Mouse (Mus musculus): ENCODE measurements around the gene Cox14. TPM values are rescaled to one million over a fixed set of nuclear protein-coding genes. Genes with fewer than 3 reads are reported as not detected.
A peak's percentile ranks its signal among the peaks of the same experiment; 100 is the strongest.

Cox14 gene
- polyA plus RNA-seq, 1 experiment: 210 TPM

GRCm38 (mm10) chr15:99711491-99711890 is 13.9 kb upstream of the Cox14 start:
- Histone ChIP-seq H3K36me3 (ENCODE audit: control insufficient read depth, insufficient read depth) (peaks cover 88% of the 10 kb centered on the region), H3K79me3 (ENCODE audit: low read depth) (no peaks in the 10 kb centered on the region), H3K27me3 (ENCODE audit: control insufficient read depth, insufficient read depth, insufficient read length) (no peaks in the 10 kb centered on the region), H3K4me3 (ENCODE audit: insufficient read depth, poor library complexity, severe bottlenecking) (no peak overlapping the region), H3K79me2 (ENCODE audit: control insufficient read depth, insufficient read depth) (no peaks in the 10 kb centered on the region), H3ac (ENCODE audit: control insufficient read depth, insufficient read length, low read depth) (no peak overlapping the region)
- no peak for TF ChIP-seq MYOG (IDR thresholded peaks at IDR 0.05; ENCODE audit: control insufficient read depth, extremely low read depth, insufficient read length)
- TF ChIP-seq FOSL1 (IDR thresholded peaks at IDR 0.05; ENCODE audit: insufficient read depth, low read length, poor library complexity, severe bottlenecking): no peak
- TF ChIP-seq CTCF (IDR thresholded peaks at IDR 0.05; ENCODE audit: control insufficient read depth, insufficient read depth, insufficient read length): no peak
- no peak for TF ChIP-seq MYOD1 (IDR thresholded peaks at IDR 0.05; ENCODE audit: control insufficient read depth, insufficient read length, low read depth)
- peak; percentile 10 for TF ChIP-seq USF1 (IDR thresholded peaks at IDR 0.05; ENCODE audit: low read depth)
- no peak for TF ChIP-seq CEBPB (IDR thresholded peaks at IDR 0.05; ENCODE audit: low read depth)
- no peak for TF ChIP-seq MAX (IDR thresholded peaks at IDR 0.05)

GRCm38 (mm10) chr15:99712666-99713559 is 12.5 kb upstream of the Cox14 start:
- Histone ChIP-seq H3K79me2 (ENCODE audit: control insufficient read depth, insufficient read depth) (no peaks in the 10 kb centered on the region), H3ac (ENCODE audit: control insufficient read depth, insufficient read length, low read depth) (no peak overlapping the region), H3K79me3 (ENCODE audit: low read depth) (no peaks in the 10 kb centered on the region), H3K36me3 (ENCODE audit: control insufficient read depth, insufficient read depth) (peaks cover 74% of the 10 kb centered on the region), H3K4me3 (ENCODE audit: insufficient read depth, poor library complexity, severe bottlenecking) (no peak overlapping the region), H3K27me3 (ENCODE audit: control insufficient read depth, insufficient read depth, insufficient read length) (no peaks in the 10 kb centered on the region)
- no peak for TF ChIP-seq MYOG (IDR thresholded peaks at IDR 0.05; ENCODE audit: control insufficient read depth, extremely low read depth, insufficient read length)
- no peak for TF ChIP-seq USF1 (IDR thresholded peaks at IDR 0.05; ENCODE audit: low read depth)
- TF ChIP-seq MYOD1 (IDR thresholded peaks at IDR 0.05; ENCODE audit: control insufficient read depth, insufficient read length, low read depth): no peak
- TF ChIP-seq MAX (IDR thresholded peaks at IDR 0.05): no peak
- no peak for TF ChIP-seq CTCF (IDR thresholded peaks at IDR 0.05; ENCODE audit: control insufficient read depth, insufficient read depth, insufficient read length)
- TF ChIP-seq FOSL1 (IDR thresholded peaks at IDR 0.05; ENCODE audit: insufficient read depth, low read length, poor library complexity, severe bottlenecking): no peak
- TF ChIP-seq CEBPB (IDR thresholded peaks at IDR 0.05; ENCODE audit: low read depth): no peak

GRCm38 (mm10) chr15:99713569-99713968 is 11.8 kb upstream of the Cox14 start:
- Histone ChIP-seq H3ac (ENCODE audit: control insufficient read depth, insufficient read length, low read depth) (no peak overlapping the region), H3K79me2 (ENCODE audit: control insufficient read depth, insufficient read depth) (no peaks in the 10 kb centered on the region), H3K36me3 (ENCODE audit: control insufficient read depth, insufficient read depth) (peaks cover 68% of the 10 kb centered on the region)

GRCm38 (mm10) chr15:99714206-99714605 is 11.2 kb upstream of the Cox14 start:
- Histone ChIP-seq H3K36me3 (ENCODE audit: control insufficient read depth, insufficient read depth) (peaks cover 62% of the 10 kb centered on the region), H3ac (ENCODE audit: control insufficient read depth, insufficient read length, low read depth) (no peak overlapping the region), H3K27me3 (ENCODE audit: control insufficient read depth, insufficient read depth, insufficient read length) (no peaks in the 10 kb centered on the region), H3K4me3 (ENCODE audit: insufficient read depth, poor library complexity, severe bottlenecking) (no peak overlapping the region), H3K79me3 (ENCODE audit: low read depth) (no peaks in the 10 kb centered on the region), H3K79me2 (ENCODE audit: control insufficient read depth, insufficient read depth) (no peaks in the 10 kb centered on the region)
- TF ChIP-seq FOSL1 (IDR thresholded peaks at IDR 0.05; ENCODE audit: insufficient read depth, low read length, poor library complexity, severe bottlenecking): no peak
- no peak for TF ChIP-seq MAX (IDR thresholded peaks at IDR 0.05)
- TF ChIP-seq CTCF (IDR thresholded peaks at IDR 0.05; ENCODE audit: control insufficient read depth, insufficient read depth, insufficient read length): no peak
- TF ChIP-seq MYOG (IDR thresholded peaks at IDR 0.05; ENCODE audit: control insufficient read depth, extremely low read depth, insufficient read length): no peak
- TF ChIP-seq USF1 (IDR thresholded peaks at IDR 0.05; ENCODE audit: low read depth): no peak
- no peak for TF ChIP-seq MYOD1 (IDR thresholded peaks at IDR 0.05; ENCODE audit: control insufficient read depth, insufficient read length, low read depth)
- TF ChIP-seq CEBPB (IDR thresholded peaks at IDR 0.05; ENCODE audit: low read depth): no peak

More at GRCm38 (mm10) chr15:99713569-99713968, 11.8 kb upstream of the Cox14 start:
- Histone ChIP-seq H3K27me3 (ENCODE audit: control insufficient read depth, insufficient read depth, insufficient read length) (no peaks in the 10 kb centered on the region), H3K79me3 (ENCODE audit: low read depth) (no peaks in the 10 kb centered on the region), H3K4me3 (ENCODE audit: insufficient read depth, poor library complexity, severe bottlenecking) (no peak overlapping the region)
- TF ChIP-seq MYOG (IDR thresholded peaks at IDR 0.05; ENCODE audit: control insufficient read depth, extremely low read depth, insufficient read length) (no peak), FOSL1 (IDR thresholded peaks at IDR 0.05; ENCODE audit: insufficient read depth, low read length, poor library complexity, severe bottlenecking) (no peak), MYOD1 (IDR thresholded peaks at IDR 0.05; ENCODE audit: control insufficient read depth, insufficient read length, low read depth) (no peak), MAX (IDR thresholded peaks at IDR 0.05) (no peak), USF1 (IDR thresholded peaks at IDR 0.05; ENCODE audit: low read depth) (no peak), CEBPB (IDR thresholded peaks at IDR 0.05; ENCODE audit: low read depth) (no peak), CTCF (IDR thresholded peaks at IDR 0.05; ENCODE audit: control insufficient read depth, insufficient read depth, insufficient read length) (no peak)

- Histone ChIP-seq H3ac (ENCODE audit: control insufficient read depth, insufficient read length, low read depth) (no peak overlapping the region), H3K79me2 (ENCODE audit: control insufficient read depth, insufficient read depth) (no peaks in the 10 kb centered on the region), H3K4me3 (ENCODE audit: insufficient read depth, poor library complexity, severe bottlenecking) (no peak overlapping the region), H3K79me3 (ENCODE audit: low read depth) (no peaks in the 10 kb centered on the region), H3K36me3 (ENCODE audit: control insufficient read depth, insufficient read depth) (peaks cover 56% of the 10 kb centered on the region), H3K27me3 (ENCODE audit: control insufficient read depth, insufficient read depth, insufficient read length) (no peaks in the 10 kb centered on the region)
- no peak for TF ChIP-seq MYOG (IDR thresholded peaks at IDR 0.05; ENCODE audit: control insufficient read depth, extremely low read depth, insufficient read length)
- TF ChIP-seq USF1 (IDR thresholded peaks at IDR 0.05; ENCODE audit: low read depth): no peak
- TF ChIP-seq MAX (IDR thresholded peaks at IDR 0.05): peak; percentile 31
- TF ChIP-seq CTCF (IDR thresholded peaks at IDR 0.05; ENCODE audit: control insufficient read depth, insufficient read depth, insufficient read length): peak; percentile 87
- no peak for TF ChIP-seq CEBPB (IDR thresholded peaks at IDR 0.05; ENCODE audit: low read depth)
- TF ChIP-seq MYOD1 (IDR thresholded peaks at IDR 0.05; ENCODE audit: control insufficient read depth, insufficient read length, low read depth): no peak
- TF ChIP-seq FOSL1 (IDR thresholded peaks at IDR 0.05; ENCODE audit: insufficient read depth, low read length, poor library complexity, severe bottlenecking): no peak
These were observed 10.6 kb upstream of the Cox14 start for GRCm38 (mm10) chr15:99714858-99715257.

Data from C2C12 (cell line).